ENCODE assay signal across 7 mouse cellular contexts in the genomic region with DNA sequence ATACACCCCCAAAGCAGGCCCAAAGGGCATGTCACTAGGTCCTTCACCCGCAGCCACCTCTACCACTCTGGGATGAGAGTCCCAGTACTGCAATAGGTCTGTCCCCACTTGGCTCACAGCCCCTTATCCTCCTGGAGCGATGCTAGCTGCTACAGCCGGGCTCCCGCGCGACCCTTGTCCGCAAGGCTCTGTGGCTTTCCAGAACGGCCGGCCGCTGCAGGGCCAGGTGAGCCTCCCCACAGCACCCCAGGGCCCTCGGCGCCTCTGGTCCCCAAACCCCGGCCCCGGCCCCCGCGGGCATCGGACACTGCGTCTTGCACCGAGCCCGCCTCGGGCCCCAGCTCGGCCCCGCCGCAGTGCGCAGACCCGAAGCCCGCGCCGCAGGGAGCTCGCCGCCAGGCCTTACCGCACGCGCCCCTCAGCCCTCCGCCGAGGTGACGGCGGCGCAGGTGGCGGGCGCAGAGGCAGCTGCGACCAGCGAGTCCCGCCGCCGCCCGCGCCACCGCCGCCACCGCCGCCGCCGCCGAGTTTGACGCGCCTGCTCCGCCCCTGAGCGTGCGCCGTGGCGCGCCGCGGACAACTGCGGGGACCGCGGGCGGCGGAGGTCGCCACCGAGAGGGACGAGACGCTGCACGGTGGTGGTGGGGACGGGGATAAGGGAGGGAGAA. TPM values are rescaled to one million over a fixed set of nuclear protein-coding genes. Genes with fewer than 3 reads are reported as not detected.
DNase-seq lines count a peak whose midpoint lies in the region; ATAC-seq and TF ChIP-seq lines count a peak whose summit lies in the region.

Gene Glrb (minus strand): TSS at position 550 of the 668 bp plus-strand sequence.

- no peaks in the 10 kb centered on the region for H3K36me3 ChIP-seq in heart, embryonic 16.5 days (ENCODE audit: control insufficient read depth, insufficient read depth)
- H3K36me3 ChIP-seq in midbrain, embryonic 12.5 days = no peaks in the 10 kb centered on the region
- no peaks in the 10 kb centered on the region for H3K36me3 ChIP-seq in stomach, postnatal 0 days (ENCODE audit: control insufficient read depth, insufficient read depth, low read length)

- H3K4me1 ChIP-seq in heart, embryonic 16.5 days (ENCODE audit: control insufficient read depth, insufficient read depth, low read length) = peaks cover 2% of the 10 kb centered on the region; the same call in 1 of the 2 replicates
- H3K4me1 ChIP-seq in midbrain, embryonic 12.5 days = no peaks in the 10 kb centered on the region; the same call in 1 of the 2 replicates
- no peaks in the 10 kb centered on the region for H3K4me1 ChIP-seq in stomach, postnatal 0 days (replicated peaks; ENCODE audit: control insufficient read depth, insufficient read depth)

- H3K4me3 ChIP-seq in heart, embryonic 16.5 days (ENCODE audit: low read length) = peak within 1 kb of the TSS; percentile 71
- peak within 1 kb of the TSS; percentile 71 for H3K4me3 ChIP-seq in midbrain, embryonic 12.5 days
- peak within 1 kb of the TSS; percentile 59 for H3K4me3 ChIP-seq in stomach, postnatal 0 days (ENCODE audit: low read depth, low read length)

- TF ChIP-seq EP300 in stomach, postnatal 0 days (optimal IDR thresholded peaks at IDR 0.05) = no peak

- WGBS in heart, embryonic 16.5 days = under 1% methylated on average over 75 of the region's 76 CpGs
- WGBS in midbrain, embryonic 12.5 days = under 1% methylated on average over 70 of the region's 76 CpGs
- WGBS in stomach, postnatal 0 days = under 1% methylated on average over 48 of the region's 76 CpGs

- ATAC-seq in heart, embryonic 16.5 days (replicated peaks; ENCODE audit: extremely low read depth, insufficient read depth, low FRiP score) = peak; percentile 63
- ATAC-seq in midbrain, embryonic 12.5 days (ENCODE audit: low FRiP score, low read depth) = peak; percentile 97
- 0 out of 2 replicates have a peak, but pooled peaks have one; percentile 18 for ATAC-seq in stomach, postnatal 0 days (ENCODE audit: low FRiP score, low TSS enrichment)

- H3K27me3 ChIP-seq in heart, embryonic 16.5 days (ENCODE audit: control insufficient read depth, insufficient read depth, low read length) = peaks cover 13% of the 10 kb centered on the region
- no peaks in the 10 kb centered on the region for H3K27me3 ChIP-seq in midbrain, embryonic 12.5 days
- H3K27me3 ChIP-seq in stomach, postnatal 0 days (ENCODE audit: control insufficient read depth, insufficient read depth, low read length) = no peaks in the 10 kb centered on the region

- no peak within 1 kb of the TSS for H3K27ac ChIP-seq in heart, embryonic 16.5 days (ENCODE audit: low read length)
- peak within 1 kb of the TSS; percentile 76 for H3K27ac ChIP-seq in midbrain, embryonic 12.5 days (replicated peaks)
- H3K27ac ChIP-seq in stomach, postnatal 0 days (replicated peaks) = no peak within 1 kb of the TSS

- H3K9me3 ChIP-seq in heart, embryonic 16.5 days (replicated peaks; ENCODE audit: control insufficient read depth, low read length) = no peaks in the 10 kb centered on the region
- no peaks in the 10 kb centered on the region for H3K9me3 ChIP-seq in midbrain, embryonic 12.5 days
- H3K9me3 ChIP-seq in stomach, postnatal 0 days (ENCODE audit: control insufficient read depth, low read length) = no peaks in the 10 kb centered on the region

- peak within 1 kb of the TSS; percentile 99 for H3K4me2 ChIP-seq in heart, embryonic 16.5 days (ENCODE audit: low read depth, low read length)
- H3K4me2 ChIP-seq in midbrain, embryonic 12.5 days (replicated peaks) = peak within 1 kb of the TSS; percentile 86
- H3K4me2 ChIP-seq in stomach, postnatal 0 days (replicated peaks; ENCODE audit: low read depth) = peak within 1 kb of the TSS; percentile 98

- DNase-seq in Muller cell, postnatal 12 days (ENCODE audit: inconsistent ontology term) = peak; percentile 73
- peak; percentile 74 for DNase-seq in adrenal gland, adult 2 months
- DNase-seq in embryo, embryonic 9.5 days (ENCODE audit: extremely low spot score) = peak; percentile 61
- DNase-seq in layer of hippocampus, postnatal 36 days = peak; percentile 68 to 70
- DNase-seq in stomach, postnatal 0 days (ENCODE audit: low spot score) = peak; percentile 47

- no peak for TF ChIP-seq CTCF in stomach, postnatal 0 days (IDR thresholded peaks at IDR 0.05; ENCODE audit: low read depth)

- H3K9ac ChIP-seq in heart, embryonic 16.5 days (ENCODE audit: low read length) = peak within 1 kb of the TSS; percentile 75
- H3K9ac ChIP-seq in midbrain, embryonic 12.5 days (replicated peaks) = peak within 1 kb of the TSS; percentile 83
- H3K9ac ChIP-seq in stomach, postnatal 0 days (ENCODE audit: low read length) = peak within 1 kb of the TSS; percentile 62

RNA-seq across cellular contexts. Expression of gene Glrb, which starts in this region (rescaled TPM):
- 10 to 100 TPM in 1 of 2 experiments, 1 to 10 TPM in 1; 7.1 to 15.4 TPM for total RNA-seq in adrenal gland, adult 2 months (2021)
- polyA plus RNA-seq in adrenal gland, adult 2 months (2012; rRNA removed) = 1.8 and 2.5 TPM in 2 replicates
- polyA plus RNA-seq in heart, embryonic 16.5 days (2015; fragmentation: Nextera tagmentation; extraction: Ambion mirVana) = 1.5 and 2.1 TPM in 2 replicates
- total RNA-seq in layer of hippocampus, postnatal 36 days (2021) = 100 to 1,000 TPM; 137 to 149 TPM
- 10.6 and 12.9 TPM in 2 replicates for polyA plus RNA-seq in midbrain, embryonic 12.5 days (2016; fragmentation: Nextera tagmentation; extraction: Ambion mirVana)
- 0.92 and 1.2 TPM in 2 replicates for polyA plus RNA-seq in stomach, postnatal 0 days (2015; fragmentation: Nextera tagmentation; extraction: Ambion mirVana)

Comparison
In these comparisons a context has a peak if more than half of its experiments do, and no peak if none do; other contexts are left out.
1. RNA of gene Glrb (total RNA-seq): 137 to 149 TPM in layer of hippocampus, postnatal 36 days; 7.1 to 15.4 TPM in adrenal gland, adult 2 months; every median in the first group is over 4 times any median in the second.
2. ATAC-seq: peak in every context shown above with its lines; median percentile 97 in midbrain, embryonic 12.5 days; 63 in heart, embryonic 16.5 days; 18 in stomach, postnatal 0 days.
3. Peak in every context shown above with its lines, with median percentiles within 50 percentile points of each other: DNase-seq, H3K4me2 ChIP-seq, H3K4me3 ChIP-seq and H3K9ac ChIP-seq.